Mouse (Mus musculus): ENCODE measurements around the gene Oxt. TPM values are rescaled to one million over a fixed set of nuclear protein-coding genes. Genes with fewer than 3 reads are reported as not detected.

The Oxt gene
- not detected in 2 replicates for polyA plus RNA-seq (2015; fragmentation: Nextera tagmentation; extraction: Ambion mirVana)

- Histone ChIP-seq H3K9me3 (no peaks in the 10 kb centered on the region), H3K4me3 (peak within 1 kb of the TSS; percentile 35), H3K27me3 (peaks cover 74% of the 10 kb centered on the region), H3K9ac (peak within 1 kb of the TSS; percentile 60; the same call in 1 of the 2 replicates), H3K27ac (no peak within 1 kb of the TSS), H3K36me3 (no peaks in the 10 kb centered on the region), H3K4me2 (peak within 1 kb of the TSS; percentile 52), H3K4me1 (replicated peaks) (peaks cover 27% of the 10 kb centered on the region)
- ATAC-seq (ENCODE audit: low FRiP score): no peak
- 38% methylated on average over 9 of the region's 9 CpGs for WGBS
Measured at GRCm38 (mm10) chr2:130575873-130576272, at the start of gene Oxt. Gene Oxt, plus strand, starts transcription at chr2:130576173.

- Histone ChIP-seq H3K4me3 (no peak overlapping the region), H3K9ac (no peak overlapping the region), H3K4me1 (replicated peaks) (no peaks in the 10 kb centered on the region), H3K27me3 (no peaks in the 10 kb centered on the region), H3K27ac (no peak overlapping the region), H3K4me2 (no peak overlapping the region), H3K9me3 (no peaks in the 10 kb centered on the region), H3K36me3 (peaks cover 62% of the 10 kb centered on the region)
- WGBS: 89% methylated on average over 6 of the region's 6 CpGs
- ATAC-seq (ENCODE audit: low FRiP score): no peak
Measured at GRCm38 (mm10) chr2:130528457-130528856, 47.5 kb upstream of the Oxt start.

- Histone ChIP-seq H3K27ac (no peak overlapping the region), H3K4me1 (replicated peaks) (no peaks in the 10 kb centered on the region), H3K36me3 (peaks cover 69% of the 10 kb centered on the region), H3K4me3 (no peak overlapping the region), H3K27me3 (no peaks in the 10 kb centered on the region), H3K4me2 (no peak overlapping the region), H3K9ac (no peak overlapping the region), H3K9me3 (no peaks in the 10 kb centered on the region)
- ATAC-seq (ENCODE audit: low FRiP score): no peak
- 89% methylated on average over 2 of the region's 2 CpGs for WGBS
Measured at GRCm38 (mm10) chr2:130529290-130529689, 46.7 kb upstream of the Oxt start.

GRCm38 (mm10) chr2:130529925-130530324 lies 46.0 kb upstream of the Oxt start:
- Histone ChIP-seq H3K9ac (no peak overlapping the region), H3K9me3 (no peaks in the 10 kb centered on the region), H3K27ac (no peak overlapping the region), H3K27me3 (no peaks in the 10 kb centered on the region), H3K4me1 (replicated peaks) (no peaks in the 10 kb centered on the region), H3K36me3 (peaks cover 71% of the 10 kb centered on the region), H3K4me2 (no peak overlapping the region), H3K4me3 (no peak overlapping the region)
- 81% methylated on average over 7 of the region's 7 CpGs for WGBS
- no peak for ATAC-seq (ENCODE audit: low FRiP score)

GRCm38 (mm10) chr2:130532201-130532600 lies 43.8 kb upstream of the Oxt start:
- WGBS: 95% methylated on average over 2 of the region's 2 CpGs
- no peak for ATAC-seq (ENCODE audit: low FRiP score)
- peaks cover 76% of the 10 kb centered on the region for H3K36me3 ChIP-seq
- H3K4me1 ChIP-seq (replicated peaks): no peaks in the 10 kb centered on the region
- H3K27ac ChIP-seq: no peak overlapping the region
- H3K4me3 ChIP-seq: no peak overlapping the region
- no peaks in the 10 kb centered on the region for H3K9me3 ChIP-seq
- H3K27me3 ChIP-seq: no peaks in the 10 kb centered on the region
- no peak overlapping the region for H3K9ac ChIP-seq
- no peak overlapping the region for H3K4me2 ChIP-seq

GRCm38 (mm10) chr2:130535017-130535416 lies 41.0 kb upstream of the Oxt start:
- no peak for ATAC-seq (ENCODE audit: low FRiP score)
- Histone ChIP-seq H3K9ac (no peak overlapping the region), H3K36me3 (peaks cover 81% of the 10 kb centered on the region), H3K27me3 (no peaks in the 10 kb centered on the region), H3K4me2 (no peak overlapping the region), H3K27ac (no peak overlapping the region), H3K4me3 (no peak overlapping the region), H3K9me3 (no peaks in the 10 kb centered on the region), H3K4me1 (replicated peaks) (no peaks in the 10 kb centered on the region)
- WGBS: 90% methylated on average over 6 of the region's 6 CpGs

- 77% methylated on average over 3 of the region's 3 CpGs for WGBS
- no peaks in the 10 kb centered on the region for H3K4me1 ChIP-seq (replicated peaks)
Measured at GRCm38 (mm10) chr2:130536890-130537289, 39.1 kb upstream of the Oxt start.

GRCm38 (mm10) chr2:130538876-130539546 lies 37.0 kb upstream of the Oxt start:
- Histone ChIP-seq H3K36me3 (peaks cover 97% of the 10 kb centered on the region), H3K27ac (no peak overlapping the region), H3K4me1 (replicated peaks) (no peaks in the 10 kb centered on the region), H3K27me3 (no peaks in the 10 kb centered on the region), H3K4me2 (no peak overlapping the region), H3K4me3 (no peak overlapping the region), H3K9me3 (no peaks in the 10 kb centered on the region), H3K9ac (no peak overlapping the region)
- no peak for ATAC-seq (ENCODE audit: low FRiP score)
- 93% methylated on average over 8 of the region's 8 CpGs for WGBS

More at GRCm38 (mm10) chr2:130536890-130537289, 39.1 kb upstream of the Oxt start:
- no peak overlapping the region for H3K9ac ChIP-seq
- no peak overlapping the region for H3K27ac ChIP-seq
- H3K9me3 ChIP-seq: no peaks in the 10 kb centered on the region
- H3K27me3 ChIP-seq: no peaks in the 10 kb centered on the region
- H3K4me2 ChIP-seq: no peak overlapping the region
- no peak overlapping the region for H3K4me3 ChIP-seq
- no peak for ATAC-seq (ENCODE audit: low FRiP score)
- H3K36me3 ChIP-seq: peaks cover 96% of the 10 kb centered on the region

- 88% methylated on average over 9 of the region's 9 CpGs for WGBS
- no peak for ATAC-seq (ENCODE audit: low FRiP score)
- no peak overlapping the region for H3K4me3 ChIP-seq
- H3K36me3 ChIP-seq: peaks cover 97% of the 10 kb centered on the region
- no peaks in the 10 kb centered on the region for H3K4me1 ChIP-seq (replicated peaks)
- H3K4me2 ChIP-seq: no peak overlapping the region
- H3K9me3 ChIP-seq: no peaks in the 10 kb centered on the region
- no peak overlapping the region for H3K9ac ChIP-seq
- H3K27me3 ChIP-seq: no peaks in the 10 kb centered on the region
- H3K27ac ChIP-seq: no peak overlapping the region
Measured at GRCm38 (mm10) chr2:130540266-130540665, 35.7 kb upstream of the Oxt start.

GRCm38 (mm10) chr2:130546957-130547356 lies 29.0 kb upstream of the Oxt start:
- 93% methylated on average over 8 of the region's 8 CpGs for WGBS
- no peaks in the 10 kb centered on the region for H3K27me3 ChIP-seq
- H3K27ac ChIP-seq: no peak overlapping the region
- no peaks in the 10 kb centered on the region for H3K9me3 ChIP-seq
- no peak overlapping the region for H3K9ac ChIP-seq
- H3K36me3 ChIP-seq: peaks cover 99% of the 10 kb centered on the region
- no peaks in the 10 kb centered on the region for H3K4me1 ChIP-seq (replicated peaks)
- no peak overlapping the region for H3K4me3 ChIP-seq
- H3K4me2 ChIP-seq: no peak overlapping the region
- no peak for ATAC-seq (ENCODE audit: low FRiP score)

- no peak for ATAC-seq (ENCODE audit: low FRiP score)
Measured at GRCm38 (mm10) chr2:130554841-130555240, 21.1 kb upstream of the Oxt start.

GRCm38 (mm10) chr2:130556292-130556691 lies 19.7 kb upstream of the Oxt start:
- peaks cover 71% of the 10 kb centered on the region for H3K36me3 ChIP-seq

More at GRCm38 (mm10) chr2:130554841-130555240, 21.1 kb upstream of the Oxt start:
- no peaks in the 10 kb centered on the region for H3K4me1 ChIP-seq (replicated peaks)
- H3K27ac ChIP-seq: no peak overlapping the region
- no peak overlapping the region for H3K9ac ChIP-seq
- H3K27me3 ChIP-seq: no peaks in the 10 kb centered on the region
- peaks cover 86% of the 10 kb centered on the region for H3K36me3 ChIP-seq
- H3K4me3 ChIP-seq: no peak overlapping the region
- 90% methylated on average over 7 of the region's 7 CpGs for WGBS
- H3K9me3 ChIP-seq: no peaks in the 10 kb centered on the region
- H3K4me2 ChIP-seq: no peak overlapping the region

GRCm38 (mm10) chr2:130557462-130557861 lies 18.5 kb upstream of the Oxt start:
- 96% methylated on average over 2 of the region's 2 CpGs for WGBS
- Histone ChIP-seq H3K36me3 (peaks cover 60% of the 10 kb centered on the region), H3K4me1 (replicated peaks) (peaks cover under 1% of the 10 kb centered on the region; the same call in 1 of the 2 replicates), H3K4me3 (no peak overlapping the region), H3K27ac (no peak overlapping the region), H3K4me2 (no peak overlapping the region), H3K9me3 (no peaks in the 10 kb centered on the region), H3K9ac (no peak overlapping the region), H3K27me3 (no peaks in the 10 kb centered on the region)
- ATAC-seq (ENCODE audit: low FRiP score): no peak

More at GRCm38 (mm10) chr2:130556292-130556691, 19.7 kb upstream of the Oxt start:
- H3K9ac ChIP-seq: no peak overlapping the region
- WGBS: 83% methylated on average over 1 of the region's 1 CpGs
- no peak overlapping the region for H3K27ac ChIP-seq
- no peaks in the 10 kb centered on the region for H3K4me1 ChIP-seq (replicated peaks)
- H3K9me3 ChIP-seq: no peaks in the 10 kb centered on the region
- H3K27me3 ChIP-seq: no peaks in the 10 kb centered on the region
- no peak overlapping the region for H3K4me2 ChIP-seq
- H3K4me3 ChIP-seq: no peak overlapping the region
- ATAC-seq (ENCODE audit: low FRiP score): no peak
